Mouse (Mus musculus): ENCODE data around the gene Cnot3.
A peak's percentile ranks its signal among the peaks of the same experiment; 100 is the strongest.
"Not testable (repeated sequence)": the region's sequence is repeated elsewhere in the genome, so short reads cannot be mapped to it uniquely, and the experiment has no call there.

Gene Cnot3

DNA sequence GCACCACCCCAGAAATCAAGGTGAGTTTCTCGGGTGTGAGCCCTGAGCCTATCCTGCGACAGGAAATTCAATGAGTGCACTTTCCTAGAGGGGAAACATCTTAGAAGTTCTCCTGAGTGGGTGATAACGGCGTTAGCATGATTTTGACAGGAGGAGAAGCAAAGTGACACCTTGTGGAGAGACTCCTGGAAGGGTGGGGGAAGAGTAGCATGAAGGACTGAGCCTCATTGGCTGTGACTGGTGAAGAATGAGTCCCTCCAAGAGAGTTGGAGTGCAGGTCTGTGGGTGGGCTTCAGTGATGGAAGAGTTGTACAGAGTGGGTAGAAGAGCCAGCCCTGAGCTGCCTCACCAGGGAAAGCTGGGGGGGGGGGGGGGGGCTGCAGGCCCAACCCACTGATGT is 11.9 kb downstream of the Cnot3 start:
- DNase-seq, result no peak

DNA sequence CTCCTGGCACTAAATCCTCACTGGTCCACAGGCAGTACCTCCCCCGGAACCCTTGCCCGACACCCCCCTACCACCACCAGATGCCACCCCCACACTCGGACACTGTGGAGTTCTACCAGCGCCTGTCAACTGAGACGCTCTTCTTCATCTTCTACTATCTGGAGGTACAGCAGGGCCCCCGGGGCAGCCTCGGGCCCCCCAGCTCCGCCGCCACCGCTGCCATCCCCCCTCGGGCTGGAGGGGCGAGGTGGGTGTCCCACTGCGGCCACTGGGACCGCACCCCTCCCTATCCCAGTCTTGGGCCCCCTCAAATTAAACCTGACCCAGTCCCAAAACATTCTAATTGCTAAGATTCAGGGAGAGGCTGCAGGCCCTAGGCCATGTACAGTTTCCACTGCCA is 13.5 kb downstream of the Cnot3 start:
- no peak for DNase-seq

DNA sequence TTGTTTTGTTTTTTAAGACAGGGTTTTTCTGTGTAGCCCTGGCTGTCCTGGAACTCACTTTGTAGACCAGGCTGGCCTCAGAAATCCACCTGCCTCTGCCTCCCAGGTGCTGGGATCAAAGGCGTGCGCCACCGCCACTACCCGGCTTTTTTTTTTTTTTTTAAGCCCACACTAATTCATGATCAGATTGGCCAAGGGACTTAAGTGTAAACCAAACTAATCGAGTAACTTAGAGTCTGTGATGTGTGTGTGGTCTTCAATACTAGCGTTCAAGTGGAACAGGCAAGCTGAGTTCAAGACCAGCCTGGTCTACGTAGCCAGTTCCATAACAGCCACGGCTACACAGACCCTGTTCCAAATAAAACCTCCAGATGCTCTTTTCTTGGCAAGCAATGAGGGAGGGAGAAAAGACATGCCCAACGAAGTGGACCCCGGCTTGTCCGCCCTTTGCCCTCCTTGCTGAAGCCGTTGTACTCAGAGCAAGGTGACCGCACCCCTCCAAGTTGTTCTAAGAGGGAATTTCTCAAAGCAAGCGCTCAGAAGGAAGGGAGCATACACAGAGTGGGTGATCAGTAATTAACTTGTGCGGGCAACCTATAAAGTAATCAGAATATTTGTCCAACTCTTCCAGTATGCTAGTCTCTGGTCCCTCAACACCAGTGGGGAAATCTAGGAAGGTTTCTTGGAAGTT is 19.6 kb downstream of the Cnot3 start:
- DNase-seq, result no peak

DNA sequence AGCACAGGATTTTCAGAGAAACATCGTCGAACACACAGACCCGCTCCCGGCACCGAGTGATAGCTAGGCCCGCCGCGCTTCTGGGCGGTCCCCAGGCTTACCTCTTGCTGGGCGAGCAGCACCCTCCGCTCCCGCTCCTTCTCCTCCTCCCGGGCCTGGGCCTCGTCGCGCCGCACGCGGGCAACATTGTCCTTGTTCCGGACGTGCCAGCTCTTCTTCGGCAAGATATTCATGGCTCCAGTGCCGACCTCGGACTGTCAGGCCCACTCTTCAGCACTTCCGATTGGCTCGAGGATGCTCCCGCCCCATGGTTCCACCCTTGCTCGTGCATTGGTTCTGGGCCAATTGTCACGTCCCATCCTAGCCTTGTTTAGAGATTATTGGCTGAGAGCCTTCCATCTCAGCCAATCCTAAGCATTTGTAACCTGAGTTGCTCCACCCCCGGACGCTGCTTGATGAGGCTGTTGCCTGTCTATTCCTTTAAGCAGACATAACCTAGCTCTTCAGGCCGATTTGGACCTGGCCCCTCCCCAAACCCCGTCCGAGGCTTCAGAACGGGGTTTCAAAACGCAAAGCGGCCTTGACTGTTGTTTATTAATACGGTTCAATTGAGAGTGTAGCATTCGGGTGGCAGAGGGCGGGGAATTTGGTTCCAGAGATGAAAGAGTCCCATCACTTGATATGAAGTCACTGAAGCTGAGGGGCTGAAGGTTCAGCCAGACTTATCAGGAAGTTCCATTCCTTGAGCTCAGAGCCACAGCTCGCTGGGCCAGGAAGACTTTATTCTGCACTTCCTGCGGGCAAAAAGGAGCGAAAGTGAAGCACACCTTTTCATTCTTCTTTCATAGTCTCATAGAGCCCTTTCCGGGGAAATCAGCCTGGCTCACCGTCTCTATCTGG is 20.4 kb downstream of the Cnot3 start, which contains the start of gene Leng1:
Leng1 (minus strand) TSS at position 626 of the 900 bp plus-strand sequence.
- DNase-seq, result peak; percentile 90 to 94

DNA sequence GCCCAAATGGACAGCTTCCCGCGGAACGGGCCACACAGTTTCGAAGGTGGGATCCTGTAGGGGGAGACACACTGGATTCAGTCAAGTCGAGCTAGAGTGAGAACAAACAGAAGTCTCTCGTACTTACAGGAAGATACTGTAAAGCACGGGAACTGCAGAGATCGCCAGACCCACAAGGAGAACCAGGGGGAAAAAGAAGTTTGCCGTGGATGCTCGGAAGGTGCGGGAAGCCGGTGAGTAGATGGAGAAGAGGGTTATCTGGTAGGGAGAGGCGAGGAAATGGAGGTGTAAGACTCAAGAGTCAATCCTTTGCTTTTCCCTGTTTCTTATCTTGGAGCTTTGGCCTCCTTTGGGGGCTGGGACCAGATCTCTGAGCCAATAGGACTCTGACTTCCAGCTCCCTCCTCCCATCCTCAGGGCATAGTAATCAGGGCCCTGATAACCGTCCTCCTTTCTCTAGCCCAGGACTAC is 21.9 kb downstream of the Cnot3 start:
- no peak for DNase-seq

DNA sequence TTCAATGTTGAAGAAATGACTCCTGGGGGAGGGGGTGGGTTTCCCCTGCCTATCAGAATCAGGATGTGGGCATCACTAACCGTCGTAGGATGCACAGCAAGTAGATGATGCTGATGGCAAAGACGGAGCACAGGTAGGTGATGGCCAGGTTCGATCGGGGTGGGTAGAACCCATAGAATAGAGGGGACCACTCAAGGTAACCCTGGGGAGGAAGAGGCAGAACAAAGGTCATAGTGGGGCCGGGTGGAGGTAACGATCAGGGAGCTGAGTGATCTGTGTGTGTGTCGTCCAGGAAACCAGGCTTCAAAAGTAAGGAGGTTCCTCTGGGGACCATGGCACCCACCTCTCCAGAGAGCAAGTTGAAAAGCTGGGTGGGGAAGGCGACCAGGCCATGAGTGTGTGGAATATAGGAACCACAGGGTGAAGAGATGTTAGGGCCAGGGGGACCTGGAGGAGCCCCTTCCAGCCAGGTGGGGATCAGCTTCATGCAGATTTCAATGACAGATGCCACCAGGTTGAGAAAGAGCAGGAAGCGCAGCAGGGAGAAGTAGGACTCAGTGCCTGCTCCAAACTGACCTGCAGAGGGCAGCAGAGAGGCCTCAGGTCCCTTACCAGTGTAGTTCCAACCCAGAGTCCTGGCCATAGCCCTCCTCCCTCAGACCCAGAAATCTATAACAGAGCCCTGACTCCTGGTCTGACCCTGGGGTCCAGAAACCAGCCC is 29.6 kb downstream of the Cnot3 start:
- peak; percentile 60 to 61 for DNase-seq

DNA sequence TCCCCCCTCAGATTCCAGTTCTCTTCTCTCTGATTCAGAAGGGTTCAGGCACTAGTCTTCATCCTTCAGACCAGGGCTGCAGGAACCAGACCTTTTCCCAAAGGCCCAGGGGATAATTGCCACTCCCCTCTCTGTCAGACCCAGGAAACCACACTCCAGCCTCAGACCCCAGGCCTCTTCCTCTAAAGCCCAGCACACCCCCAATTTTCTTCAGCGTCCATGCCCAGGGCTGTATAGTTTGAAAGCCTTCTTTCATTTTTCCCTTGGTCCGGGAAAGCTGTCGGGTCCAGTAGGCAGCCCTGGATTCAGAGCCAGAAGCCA is 30.1 kb downstream of the Cnot3 start:
- no peak for DNase-seq

DNA sequence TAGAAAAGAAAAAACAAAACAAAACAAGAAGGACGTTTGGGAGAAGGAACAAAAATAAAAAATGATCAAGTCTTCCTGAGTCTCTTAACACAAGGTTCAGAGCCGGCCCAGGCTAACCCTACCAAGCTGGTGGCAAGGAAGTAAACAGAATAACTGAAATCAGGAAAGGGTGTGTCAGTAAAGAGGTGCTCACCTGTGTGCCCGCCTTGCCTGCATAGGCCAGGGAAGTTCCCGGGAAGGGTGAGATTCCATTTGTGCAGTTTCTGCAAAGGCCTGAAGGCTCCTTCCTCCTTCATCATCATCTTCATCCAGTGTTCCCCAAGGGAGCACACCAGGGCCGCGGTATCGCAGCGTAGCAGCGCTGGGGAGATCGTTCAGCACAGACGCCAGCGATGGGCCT is 31.3 kb downstream of the Cnot3 start:
- DNase-seq, result no peak

DNA sequence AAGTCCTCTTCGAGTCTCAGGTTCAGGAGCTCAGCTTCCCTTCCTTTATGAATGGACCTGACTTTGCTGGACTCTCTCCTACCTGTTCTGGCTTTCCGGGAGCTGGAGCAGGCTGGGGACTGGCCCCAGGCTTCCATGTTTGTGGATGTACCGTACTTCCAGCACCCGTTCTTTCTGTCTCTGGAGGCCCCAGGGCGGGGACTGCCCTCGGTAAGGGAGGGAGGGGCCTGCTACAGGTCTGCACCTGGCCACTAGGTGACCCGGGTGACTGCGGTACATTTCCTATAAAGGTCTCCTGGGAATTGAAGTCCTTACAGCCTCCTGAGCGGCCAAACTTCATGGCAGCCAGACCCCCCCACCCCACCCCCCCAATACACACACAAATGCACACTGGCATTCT is 32.3 kb downstream of the Cnot3 start, which contains the start of gene Tmc4:
Tmc4 (minus strand) TSS at position 212 of the 400 bp plus-strand sequence.
- DNase-seq, result no peak

DNA sequence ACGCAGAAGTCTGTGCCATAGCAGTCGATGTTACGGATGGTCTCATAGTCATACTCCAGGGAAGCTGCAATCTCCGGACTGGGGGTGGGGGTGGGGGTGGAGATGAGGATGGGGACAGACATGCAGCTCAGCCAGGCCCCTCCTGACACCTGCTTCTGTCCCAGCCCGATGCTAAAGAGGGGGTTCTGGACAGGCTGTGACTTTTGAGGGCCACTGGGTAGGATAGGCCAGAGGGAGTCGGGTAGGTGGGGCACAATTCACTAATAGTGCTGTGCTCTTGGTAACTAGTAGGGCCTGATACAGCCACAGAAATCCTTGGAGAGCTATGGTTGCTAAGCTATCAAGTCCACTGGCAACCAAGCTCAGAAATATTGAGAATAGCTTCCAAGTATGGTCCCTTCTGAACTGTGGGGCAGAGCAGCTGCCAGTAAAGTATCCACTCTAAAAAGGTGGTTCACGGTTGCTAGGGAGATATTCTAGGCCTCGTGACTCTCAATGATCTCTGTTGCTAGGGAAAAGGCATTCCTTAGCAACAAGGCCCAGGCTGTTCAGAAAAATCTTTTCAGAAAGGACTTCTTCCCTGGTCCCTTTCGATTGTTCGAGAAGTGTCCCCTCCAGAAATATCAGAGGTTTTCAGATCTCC is 39.0 kb downstream of the Cnot3 start:
- DNase-seq, result no peak

DNA sequence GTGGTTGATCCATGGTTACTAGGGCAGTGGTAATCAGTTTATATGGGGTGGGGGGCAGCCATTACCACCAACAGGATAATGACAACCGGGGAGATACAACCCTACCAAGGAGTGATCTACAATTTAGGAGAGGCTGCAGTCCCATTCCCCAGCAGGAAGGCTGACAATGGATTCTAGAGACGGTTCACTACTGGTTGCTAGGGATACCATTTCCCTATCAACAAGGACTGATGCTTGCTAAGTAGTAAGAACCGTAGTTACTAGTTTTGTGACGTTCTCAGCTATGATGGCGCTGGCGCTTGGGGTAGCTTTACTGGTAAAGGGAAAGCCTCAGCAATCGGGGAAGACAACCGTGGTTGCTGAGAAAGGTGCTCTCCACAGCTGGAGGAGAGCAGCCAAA is 39.6 kb downstream of the Cnot3 start:
- DNase-seq, result no peak

DNA sequence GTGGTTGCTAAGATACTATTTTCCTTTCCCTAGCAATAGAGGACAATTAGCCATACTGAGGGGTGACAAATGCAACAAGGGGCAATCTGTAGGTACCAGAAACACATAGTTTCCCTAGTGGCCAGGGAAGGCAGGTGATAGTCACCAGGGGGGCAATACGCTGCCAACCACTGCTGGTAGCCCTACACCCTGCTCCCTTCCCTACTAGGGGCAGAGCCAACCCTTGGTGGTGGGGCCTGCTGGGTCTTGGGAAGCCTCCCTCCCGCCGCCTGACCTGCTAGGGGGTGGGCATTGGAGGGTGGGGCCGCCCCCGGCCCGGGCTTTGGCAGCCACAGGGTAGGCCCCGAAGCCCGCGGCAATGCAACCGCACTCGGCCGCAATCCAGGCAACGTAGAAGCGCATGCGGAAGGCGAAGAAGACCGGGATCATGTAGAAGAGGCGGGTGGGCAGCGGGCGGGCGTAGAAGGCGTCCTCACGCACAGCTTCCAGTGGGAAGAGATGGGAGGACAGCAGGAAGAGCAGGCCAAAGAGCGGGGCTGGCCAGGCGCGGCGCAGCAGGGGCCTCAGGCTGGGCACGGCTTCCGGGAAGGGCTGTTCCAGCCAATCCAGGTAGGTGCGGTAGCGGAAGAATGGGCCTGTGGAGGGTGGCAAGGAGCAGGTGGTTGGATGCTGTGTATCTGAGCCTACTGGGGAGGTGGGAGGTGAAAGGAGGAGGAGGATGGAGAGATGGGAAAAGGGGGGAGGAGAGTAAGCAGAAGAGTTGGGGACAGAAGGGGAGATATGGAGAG is 40.5 kb downstream of the Cnot3 start:
- DNase-seq, result no peak

DNA sequence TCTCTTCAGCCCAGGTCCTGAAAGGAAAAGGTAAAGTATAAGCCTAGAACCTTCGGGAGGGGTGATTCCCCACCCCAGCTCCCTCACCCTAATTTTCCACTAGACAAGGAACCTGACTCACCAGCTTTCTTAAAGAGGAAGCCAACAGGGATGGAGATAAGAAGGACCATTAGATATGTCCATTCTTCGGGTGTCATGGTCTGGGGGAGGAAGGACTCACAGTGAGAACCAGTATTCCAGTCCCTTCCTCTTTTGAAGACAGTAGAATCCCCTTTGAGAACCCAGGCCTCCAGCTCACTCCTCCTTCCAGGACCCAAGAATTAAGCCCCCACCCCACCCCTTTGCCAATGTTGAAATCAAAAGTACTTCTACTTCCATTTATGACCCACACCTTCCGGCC is 46.9 kb downstream of the Cnot3 start:
- no peak for DNase-seq

DNA sequence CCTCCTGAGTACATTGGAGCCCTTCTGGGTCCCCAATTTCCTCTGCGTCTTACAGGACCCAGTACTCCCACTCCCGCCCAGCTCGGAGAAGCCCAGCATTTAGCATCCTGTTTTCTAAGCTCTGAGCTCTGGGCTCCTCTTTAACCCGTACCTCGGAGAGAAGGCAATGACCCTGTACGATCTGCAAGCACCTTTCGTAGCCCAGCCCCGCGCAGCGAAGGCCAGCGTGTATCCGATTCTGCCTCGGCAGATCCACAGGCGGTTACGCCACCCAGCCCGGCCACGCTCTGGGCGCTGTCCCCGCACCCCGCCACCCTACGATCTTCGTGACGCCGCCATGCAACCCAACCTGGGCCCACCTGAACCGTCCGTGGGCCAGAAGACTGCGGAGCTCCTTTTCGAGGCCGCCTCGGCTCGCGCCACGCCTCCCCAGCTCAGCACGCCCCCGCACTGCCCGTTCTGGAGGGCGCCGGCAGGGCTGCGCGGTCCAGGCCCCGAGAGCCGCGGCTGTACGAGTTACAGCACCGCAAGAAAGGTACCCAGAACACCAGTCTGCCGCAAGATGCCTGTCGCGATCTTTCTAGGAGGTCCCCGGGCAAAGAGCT is 47.4 kb downstream of the Cnot3 start, which contains the start of gene Tsen34:
Tsen34 (plus strand) TSS at position 482 of the 605 bp plus-strand sequence.
- no peak for DNase-seq

DNA sequence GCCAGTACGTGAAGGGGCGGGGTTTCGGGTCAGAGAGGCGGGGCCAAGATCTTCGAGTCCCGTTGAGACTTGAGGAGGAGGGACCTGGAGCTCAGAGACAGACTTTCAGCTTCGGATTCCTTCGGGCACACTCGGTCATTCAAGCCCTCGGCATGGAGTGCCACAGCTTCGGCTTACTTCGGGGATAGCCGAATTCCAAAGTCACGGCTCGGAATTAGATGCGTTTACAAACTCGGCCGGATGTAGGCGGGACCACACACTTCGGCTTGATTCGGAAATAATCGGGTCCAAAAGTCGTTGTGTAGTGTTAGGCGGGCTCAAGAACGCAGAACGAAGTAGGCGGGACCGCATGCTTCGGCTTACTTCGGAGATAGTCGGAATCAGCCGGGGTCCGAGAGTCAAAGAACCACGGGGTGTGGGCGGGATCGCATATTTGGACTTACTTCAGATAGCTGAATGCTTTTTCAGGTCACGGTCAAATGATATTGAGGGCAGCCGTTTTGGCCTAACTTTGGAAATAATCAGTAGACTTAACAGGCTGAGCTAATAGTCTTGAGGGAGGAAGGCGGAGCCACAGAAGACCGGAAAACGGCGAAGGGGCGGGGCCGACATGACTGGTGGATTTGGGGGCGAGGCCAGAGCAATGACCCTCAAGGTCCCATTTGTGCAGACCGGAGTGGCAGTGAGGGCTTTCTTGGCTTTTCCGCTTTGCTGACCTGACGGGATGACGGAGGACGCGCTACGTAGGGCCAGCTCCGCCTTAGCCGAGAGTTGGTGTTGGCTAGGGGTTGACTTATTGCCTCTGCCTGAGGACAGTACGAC is 48.1 kb downstream of the Cnot3 start, which contains the start of gene Mboat7:
Mboat7 (minus strand) TSS at position 537 of the 822 bp plus-strand sequence.
- peak; percentile 97 to 99 for DNase-seq

DNA sequence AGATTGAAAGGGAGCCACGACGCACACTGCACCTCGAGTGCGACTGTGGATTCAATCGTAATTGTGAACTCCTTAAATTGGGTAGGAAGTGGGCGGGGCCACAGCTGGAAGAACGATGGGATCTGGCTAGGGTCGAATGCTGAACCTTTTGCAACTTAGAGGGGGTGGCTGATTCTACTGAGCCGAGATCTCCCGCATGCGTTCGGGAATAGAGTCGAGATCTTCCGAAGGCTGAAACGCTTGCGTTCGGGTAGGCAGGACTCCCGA is 48.7 kb downstream of the Cnot3 start:
- no peak for DNase-seq

DNA sequence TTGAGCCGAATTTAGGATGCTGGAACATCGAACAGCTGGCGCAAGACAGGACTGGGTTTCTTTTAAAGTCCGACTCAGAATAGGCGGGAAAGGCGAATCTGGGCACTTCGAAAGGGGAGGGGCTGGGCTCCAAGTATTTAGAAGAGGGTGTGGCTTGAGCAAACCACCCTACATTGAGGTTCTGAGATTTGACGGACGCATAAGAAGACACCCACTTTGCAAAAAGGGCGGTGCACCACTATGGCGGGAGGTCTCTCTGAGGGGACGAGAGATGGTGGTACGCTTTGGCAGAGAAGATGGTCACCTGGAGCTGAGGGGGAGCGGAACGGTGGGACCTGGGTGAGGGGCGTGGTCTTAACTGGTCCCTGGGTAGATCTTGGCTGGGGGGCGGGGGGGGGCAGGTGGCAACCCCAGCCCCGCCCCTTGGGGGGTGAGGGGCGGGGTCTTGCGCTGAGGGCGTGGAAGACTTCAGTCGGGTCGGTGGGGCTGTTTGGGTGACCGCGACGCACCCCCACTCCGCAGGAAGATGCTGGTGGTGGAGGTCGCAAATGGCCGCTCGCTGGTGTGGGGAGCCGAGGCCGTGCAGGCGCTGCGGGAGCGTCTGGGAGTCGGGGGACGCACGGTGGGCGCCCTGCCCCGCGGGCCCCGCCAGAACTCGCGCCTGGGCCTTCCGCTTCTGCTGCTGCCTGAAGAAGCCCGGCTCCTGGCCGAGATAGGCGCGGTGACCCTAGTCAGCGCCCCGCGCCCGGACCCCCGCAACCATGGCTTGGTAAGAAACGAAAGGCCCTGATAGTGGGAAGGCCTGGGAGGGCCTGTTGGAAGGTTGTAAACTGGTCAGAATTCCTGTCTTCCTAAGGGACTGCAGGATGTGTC is 49.2 kb downstream of the Cnot3 start:
- peak; percentile 40 to 63 for DNase-seq

DNA sequence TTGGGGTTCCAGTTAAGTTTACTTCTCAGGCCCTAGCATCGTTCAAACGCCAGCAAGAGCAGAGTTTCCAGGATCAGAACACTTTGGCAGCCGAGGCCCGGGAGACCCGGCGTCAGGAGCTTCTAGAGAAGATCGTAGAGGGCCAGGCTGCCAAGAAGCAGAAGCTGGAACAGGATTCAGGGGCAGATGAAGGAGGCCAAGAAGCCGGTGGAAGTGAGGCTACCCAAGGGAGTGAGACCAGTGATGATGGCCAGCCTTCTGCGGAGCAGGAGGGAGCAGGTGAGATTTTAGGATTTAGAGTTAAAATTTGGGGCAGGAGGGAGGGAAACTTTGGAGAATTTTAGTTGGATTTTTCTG is 49.9 kb downstream of the Cnot3 start:
- DNase-seq, result not testable (repeated sequence)

DNA sequence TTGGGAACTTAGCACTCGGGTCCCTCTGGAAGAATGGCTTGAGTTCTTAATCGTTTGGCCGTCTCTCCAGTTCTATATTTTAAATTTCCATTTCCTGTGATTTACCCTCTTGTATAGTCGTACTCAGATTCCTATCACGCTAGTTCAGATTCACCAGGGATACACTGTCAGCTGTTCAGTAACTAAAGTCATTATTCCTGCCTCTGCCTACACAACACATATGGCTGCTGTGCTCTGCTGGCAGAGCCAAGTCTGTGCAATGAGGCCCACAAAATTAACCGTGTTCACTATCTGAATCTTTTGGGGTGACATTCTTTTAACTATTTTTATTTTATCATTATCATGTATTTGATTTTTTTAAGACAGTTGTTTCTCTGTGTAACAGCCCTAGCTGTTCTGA is 53.4 kb downstream of the Cnot3 start:
- no peak for DNase-seq

All from thymus, adult 18-20 months (tissue).